In the genomic region with DNA sequence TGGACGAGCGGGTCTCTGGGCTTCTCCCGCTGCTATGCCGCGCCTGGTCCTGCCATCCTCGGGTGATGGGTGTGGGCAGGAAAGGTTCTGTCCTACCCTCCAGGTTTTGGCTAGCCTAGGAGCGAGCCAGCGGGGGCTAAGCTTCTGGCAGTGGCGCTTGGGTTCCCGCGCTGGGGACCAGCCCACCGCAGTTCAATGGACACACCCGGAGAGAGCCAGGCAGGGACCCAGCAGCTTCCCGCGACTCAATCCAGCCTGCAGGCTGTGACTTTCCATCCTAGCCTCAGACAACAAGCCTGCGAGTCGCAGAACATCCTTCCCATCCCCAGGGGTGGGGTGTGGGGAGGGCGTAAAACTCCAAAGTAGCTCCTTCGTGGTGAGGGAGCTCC, we compare ENCODE assay signal across 8 mouse cellular contexts. TPM values are rescaled to one million over a fixed set of nuclear protein-coding genes. Genes with fewer than 3 reads are reported as not detected.
DNase-seq lines count a peak whose midpoint lies in the region; ATAC-seq and TF ChIP-seq lines count a peak whose summit lies in the region.

No protein-coding gene starts in this region.

- TF ChIP-seq CTCF in heart, postnatal 0 days (IDR thresholded peaks at IDR 0.05; ENCODE audit: low read depth): no peak

- ATAC-seq in kidney, embryonic 15.5 days (replicated peaks; ENCODE audit: low FRiP score): peak; percentile 43
- ATAC-seq in heart, postnatal 0 days (ENCODE audit: insufficient read depth, low read depth): 0 out of 2 replicates have a peak, but pooled peaks have one; percentile 1
- 0 out of 2 replicates have a peak, but pooled peaks have one; percentile 0 for ATAC-seq in megakaryocyte progenitor cell, adult 5-6 weeks (replicated peaks; ENCODE audit: poor library complexity)
- no peak; the same call in 1 of the 2 replicates for ATAC-seq in monocyte, adult 5-6 weeks (replicated peaks; ENCODE audit: insufficient number of reproducible peaks, low FRiP score, low TSS enrichment, poor library complexity, severe bottlenecking)

- H3K36me3 ChIP-seq in kidney, embryonic 15.5 days: no peaks in the 10 kb centered on the region
- H3K36me3 ChIP-seq in heart, postnatal 0 days (replicated peaks; ENCODE audit: control insufficient read depth, insufficient read depth, low read length): no peaks in the 10 kb centered on the region

- 0% methylated on average over 19 of the region's 19 CpGs for WGBS in kidney, embryonic 15.5 days
- WGBS in heart, postnatal 0 days: under 1% methylated on average over 19 of the region's 19 CpGs

- peak overlapping the region; percentile 50 for H3K9ac ChIP-seq in kidney, embryonic 15.5 days
- 0 out of 2 replicates have a peak overlapping the region, but pooled peaks have one; percentile 46 for H3K9ac ChIP-seq in heart, postnatal 0 days (replicated peaks; ENCODE audit: low read depth, low read length)

- H3K4me2 ChIP-seq in kidney, embryonic 15.5 days: peak overlapping the region; percentile 99
- H3K4me2 ChIP-seq in heart, postnatal 0 days (ENCODE audit: low read depth, low read length): peak overlapping the region; percentile 97

- H3K27me3 ChIP-seq in kidney, embryonic 15.5 days: peaks cover 19% of the 10 kb centered on the region
- no peaks in the 10 kb centered on the region for H3K27me3 ChIP-seq in heart, postnatal 0 days (ENCODE audit: control insufficient read depth, insufficient read depth, low read length)

- peak overlapping the region; percentile 70 for H3K4me3 ChIP-seq in kidney, embryonic 15.5 days (replicated peaks)
- H3K4me3 ChIP-seq in heart, postnatal 0 days (ENCODE audit: low read depth, low read length): peak overlapping the region; percentile 83

- no peak for TF ChIP-seq EP300 in heart, postnatal 0 days (IDR thresholded peaks at IDR 0.05; ENCODE audit: low read depth)

- no peak overlapping the region for H3K27ac ChIP-seq in kidney, embryonic 15.5 days
- H3K27ac ChIP-seq in heart, postnatal 0 days (ENCODE audit: low read depth): no peak overlapping the region

- DNase-seq in kidney, postnatal 36 days: no peak
- peak; percentile 57 for DNase-seq in embryo, embryonic 9.5 days (ENCODE audit: extremely low spot score)
- peak; percentile 7 for DNase-seq in heart, postnatal 0 days (ENCODE audit: low spot score)
- peak; percentile 53 to 67 for DNase-seq in left cerebral cortex, postnatal 25 days (ENCODE audit: low spot score in 2 of 2)
- peak; percentile 15 to 43 for DNase-seq in spleen, adult 18-20 months

- H3K9me3 ChIP-seq in kidney, embryonic 15.5 days (replicated peaks): no peaks in the 10 kb centered on the region
- no peaks in the 10 kb centered on the region for H3K9me3 ChIP-seq in heart, postnatal 0 days (replicated peaks; ENCODE audit: control insufficient read depth, low read length)

- H3K4me1 ChIP-seq in kidney, embryonic 15.5 days: peaks cover 27% of the 10 kb centered on the region
- H3K4me1 ChIP-seq in heart, postnatal 0 days (ENCODE audit: control insufficient read depth, insufficient read depth): peaks cover 14% of the 10 kb centered on the region

- intact Hi-C loops in left cerebral cortex, postnatal 25 days (cut with DNase I): loop anchor here (5.0 kb wide), 5 partner anchors 250 to 500 kb away; no protein-coding TSS in a partner anchor

RNA-seq across cellular contexts. Expression of gene Kcnq5, which starts 0.3 kb away (rescaled TPM):
- 1.0 and 1.2 TPM in 2 replicates for polyA plus RNA-seq in kidney, embryonic 15.5 days (2015; fragmentation: Nextera tagmentation; extraction: Ambion mirVana)
- 1.7 and 4.3 TPM in 2 replicates for total RNA-seq in heart, postnatal 0 days (2014; rRNA removed; ENCODE audit: low replicate concordance)
- polyA plus RNA-seq in heart, postnatal 0 days (2015; fragmentation: Nextera tagmentation; extraction: Ambion mirVana): 1.1 and 1.4 TPM in 2 replicates
- 10 to 100 TPM; 75.8 to 84.5 TPM for total RNA-seq in left cerebral cortex, postnatal 25 days (2021)
- total RNA-seq in megakaryocyte progenitor cell, adult 5-6 weeks (2015): 6.4 and 7.3 TPM in 2 replicates
- total RNA-seq in megakaryocyte progenitor cell, adult 5-6 weeks (2017): 3.1 and 4.3 TPM in 2 replicates
- 1.1 to 8.6 TPM (median 3.0 TPM) in 3 replicates for total RNA-seq in monocyte, adult 5-6 weeks (2017)

Comparison
In these comparisons a context has a peak if more than half of its experiments do, and no peak if none do; other contexts are left out.
1. DNase-seq: peak in embryo, embryonic 9.5 days (single experiment), heart, postnatal 0 days (single experiment), left cerebral cortex, postnatal 25 days (2 of 2) and spleen, adult 18-20 months (2 of 2); none in kidney, postnatal 36 days (0 of 2).